Mouse (Mus musculus) kidney, postnatal 36 days (tissue): ENCODE data around the gene Tmprss6.
A peak's percentile ranks its signal among the peaks of the same experiment; 100 is the strongest.

Source experiments
- DNase-seq, 2 experiments: peaks; one replicate each; pipeline ENCODE4 v3.0.0; 2021 to 2022; ENCODE audit warnings: mixed read lengths in 2 of 2

The Tmprss6 gene

DNA sequence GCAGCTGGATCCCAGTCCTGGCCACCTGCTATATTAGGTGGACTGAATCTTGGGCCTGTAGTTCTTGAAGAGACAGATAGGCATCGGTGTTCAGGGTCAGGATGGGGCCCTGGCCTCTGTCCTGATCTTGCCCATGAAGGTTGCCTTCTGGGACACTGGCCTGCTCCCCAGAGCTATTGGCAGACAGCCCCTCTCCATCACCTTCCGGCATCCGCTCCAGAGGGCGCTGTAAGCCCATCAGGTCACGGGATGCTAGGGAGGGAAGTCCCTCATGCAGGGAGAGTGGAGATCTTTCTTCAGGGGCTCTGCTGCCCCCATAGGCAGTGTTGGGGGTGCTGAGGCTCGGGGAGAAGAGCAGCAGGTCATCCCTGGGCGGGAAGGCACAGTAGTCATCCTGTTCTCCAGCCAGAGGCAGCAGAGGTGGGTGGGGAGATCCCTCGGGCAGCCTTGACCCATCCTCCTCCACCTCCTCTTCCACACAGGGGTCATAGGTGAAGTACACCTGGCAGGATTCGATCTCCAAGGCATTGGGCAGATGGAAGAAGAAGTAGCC, 13.1 kb upstream of the Tmprss6 start:
- peak in 1 of 2 experiments; percentile 10 for DNase-seq

- no peak for DNase-seq
Measured at GRCm38 (mm10) chr15:78480991-78481390, 12.6 kb upstream of the Tmprss6 start.

DNA sequence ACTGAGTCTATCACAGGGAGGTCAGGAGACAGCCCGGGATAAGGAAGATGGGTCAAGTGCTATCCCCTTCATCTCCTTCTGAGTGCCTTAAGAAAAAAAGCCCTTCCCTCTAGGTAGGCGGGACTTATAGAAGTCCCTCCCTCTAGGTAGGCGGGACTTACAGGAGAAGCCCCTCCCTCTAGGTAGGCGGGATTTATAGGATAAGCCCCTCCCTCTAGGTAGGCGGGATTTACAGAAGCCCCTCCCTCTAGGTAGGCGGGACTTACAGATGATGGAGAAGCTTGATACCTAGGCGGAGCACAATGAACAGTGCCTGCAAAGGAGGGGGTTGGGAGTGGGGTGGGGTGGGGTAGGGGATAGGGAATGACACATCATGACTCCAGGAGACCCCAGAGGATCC, 11.7 kb upstream of the Tmprss6 start:
- DNase-seq = no peak

DNA sequence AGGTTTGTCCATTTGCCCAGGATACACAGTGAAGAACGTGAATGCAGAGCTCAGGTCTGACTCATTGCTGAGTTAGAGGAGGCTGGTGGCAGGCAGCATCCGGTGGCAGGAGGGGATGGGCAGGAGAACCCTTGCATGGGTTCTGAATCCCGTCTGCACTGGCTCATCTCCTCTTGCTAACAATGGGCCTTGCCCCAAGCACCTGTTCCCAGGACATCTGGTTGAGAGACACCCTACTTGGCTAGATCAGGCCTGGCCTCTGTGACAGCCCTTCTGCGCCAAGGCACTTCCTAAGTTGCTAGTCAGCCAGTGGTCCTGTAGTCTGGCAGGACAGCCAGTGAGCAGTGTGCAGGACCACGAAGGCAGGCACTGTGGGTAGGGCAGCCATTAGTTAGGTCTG, 11.0 kb upstream of the Tmprss6 start:
- DNase-seq = no peak

GRCm38 (mm10) chr15:78478073-78478472, 9.6 kb upstream of the Tmprss6 start:
- no peak for DNase-seq

DNA sequence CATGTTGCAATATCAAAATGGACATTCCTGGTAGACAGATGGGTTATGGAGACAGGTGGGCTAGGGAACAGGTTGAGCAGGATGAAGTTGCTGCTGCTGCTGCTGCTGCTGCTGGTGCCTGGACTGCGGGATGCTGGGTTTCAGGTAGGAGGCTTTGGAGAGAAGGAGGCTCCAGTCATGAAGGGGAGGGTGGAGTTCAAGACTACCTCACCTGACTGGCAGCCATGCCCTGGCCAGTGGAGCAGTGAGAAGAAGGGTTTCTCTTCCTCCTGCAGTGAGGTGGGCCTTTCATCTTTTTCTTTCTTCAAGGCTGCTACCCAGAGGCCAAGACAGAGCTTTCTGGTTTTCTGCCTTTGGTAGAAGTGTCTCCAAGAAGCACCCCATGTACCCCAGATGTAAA, 8.4 kb upstream of the Tmprss6 start:
- DNase-seq = no peak

GRCm38 (mm10) chr15:78475604-78476031, 7.2 kb upstream of the Tmprss6 start:
- DNase-seq = no peak

- DNase-seq = no peak
Measured at GRCm38 (mm10) chr15:78473442-78473841, 5.0 kb upstream of the Tmprss6 start.

- DNase-seq = no peak
Measured at GRCm38 (mm10) chr15:78471902-78472301, 3.5 kb upstream of the Tmprss6 start.

DNA sequence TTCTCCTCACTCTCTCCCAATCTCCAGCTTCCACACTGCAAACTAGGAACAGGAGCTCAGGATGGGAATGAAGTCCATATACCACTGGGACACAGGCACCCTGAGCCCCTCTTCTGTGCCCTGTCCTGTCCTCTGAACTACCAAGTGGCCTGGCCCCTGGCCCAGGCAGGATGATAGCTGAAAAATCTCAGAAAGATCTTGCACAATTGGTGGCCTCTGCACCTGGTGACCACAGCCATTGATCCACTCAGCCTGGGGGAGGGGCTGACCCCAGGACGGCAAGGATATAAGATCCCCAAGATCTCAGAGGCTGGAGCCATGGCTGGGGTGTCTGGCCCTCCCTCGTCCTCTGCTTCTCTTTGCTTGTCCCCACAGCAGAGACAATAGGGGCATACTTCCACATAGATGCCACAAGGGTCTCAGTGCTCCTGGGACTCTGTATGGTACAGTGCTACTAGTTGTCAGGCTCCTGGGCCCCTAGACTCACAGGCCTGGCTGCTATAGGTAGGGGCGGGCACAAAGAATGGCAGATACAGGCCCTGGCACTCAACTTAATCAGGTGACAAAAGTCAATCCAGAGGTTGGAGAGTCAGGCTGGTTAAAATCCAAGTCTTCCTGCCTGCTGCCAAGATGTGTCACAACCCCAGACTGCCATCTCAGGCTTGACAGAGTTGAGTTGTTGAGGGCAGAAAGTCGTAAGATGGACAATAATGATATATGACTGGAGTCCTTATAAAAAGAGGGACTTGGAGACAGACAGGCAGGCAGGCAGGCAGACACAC, 2.3 kb upstream of the Tmprss6 start:
- DNase-seq = no peak

- no peak for DNase-seq
Measured at GRCm38 (mm10) chr15:78467570-78467969, 864 bp downstream of the Tmprss6 start.

DNA sequence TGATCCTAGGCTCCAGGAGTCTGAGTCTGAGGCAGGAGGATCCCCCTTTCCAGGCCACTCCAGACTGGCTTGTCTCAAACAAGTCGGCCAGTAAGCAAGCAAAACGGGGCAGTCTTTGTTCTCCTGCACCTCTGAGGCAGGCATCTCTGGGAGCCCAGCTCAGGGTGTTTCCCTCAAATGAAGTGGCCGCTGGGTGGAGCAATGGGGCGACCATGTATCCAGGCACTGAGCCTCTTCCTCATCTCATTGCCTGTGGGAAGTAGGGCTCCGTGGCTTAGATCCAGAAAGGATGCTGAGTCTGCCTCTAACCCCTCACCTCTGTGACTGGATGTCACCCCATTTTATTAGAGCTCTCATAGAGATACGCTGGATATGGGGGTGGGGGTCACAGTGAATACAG, 1.6 kb downstream of the Tmprss6 start:
- peak in 1 of 2 experiments; percentile 26 for DNase-seq

- no peak for DNase-seq
Measured at GRCm38 (mm10) chr15:78462981-78463380, 5.5 kb downstream of the Tmprss6 start.

GRCm38 (mm10) chr15:78457193-78457592, 11.2 kb downstream of the Tmprss6 start:
- no peak for DNase-seq

- peak in 1 of 2 experiments; percentile 20 for DNase-seq
Measured at GRCm38 (mm10) chr15:78456051-78456450, 12.4 kb downstream of the Tmprss6 start.

- DNase-seq = no peak
Measured at GRCm38 (mm10) chr15:78455168-78455567, 13.3 kb downstream of the Tmprss6 start.

GRCm38 (mm10) chr15:78452929-78453328, 15.5 kb downstream of the Tmprss6 start:
- DNase-seq = no peak

DNA sequence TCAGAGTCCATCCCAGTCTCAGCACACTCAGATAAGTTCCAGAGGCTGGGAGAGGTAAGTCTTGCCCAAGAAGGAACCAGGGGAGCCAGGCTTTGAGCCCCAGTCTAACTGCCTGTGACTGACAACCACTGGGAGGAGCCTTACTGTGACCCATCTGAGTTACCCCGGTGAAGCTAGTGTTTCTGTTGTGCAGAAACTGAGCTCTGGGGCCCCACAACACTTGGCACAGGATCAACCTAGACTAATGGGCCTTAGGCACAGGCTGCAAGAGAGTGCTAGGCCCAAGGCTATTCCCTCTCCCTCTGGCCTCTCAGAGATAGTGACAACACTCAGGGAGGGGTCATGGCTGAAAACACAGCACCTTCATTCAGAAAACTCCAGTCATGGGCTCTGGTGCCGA, 17.2 kb downstream of the Tmprss6 start:
- no peak for DNase-seq

GRCm38 (mm10) chr15:78450419-78450768, 18.0 kb downstream of the Tmprss6 start:
- no peak for DNase-seq

DNA sequence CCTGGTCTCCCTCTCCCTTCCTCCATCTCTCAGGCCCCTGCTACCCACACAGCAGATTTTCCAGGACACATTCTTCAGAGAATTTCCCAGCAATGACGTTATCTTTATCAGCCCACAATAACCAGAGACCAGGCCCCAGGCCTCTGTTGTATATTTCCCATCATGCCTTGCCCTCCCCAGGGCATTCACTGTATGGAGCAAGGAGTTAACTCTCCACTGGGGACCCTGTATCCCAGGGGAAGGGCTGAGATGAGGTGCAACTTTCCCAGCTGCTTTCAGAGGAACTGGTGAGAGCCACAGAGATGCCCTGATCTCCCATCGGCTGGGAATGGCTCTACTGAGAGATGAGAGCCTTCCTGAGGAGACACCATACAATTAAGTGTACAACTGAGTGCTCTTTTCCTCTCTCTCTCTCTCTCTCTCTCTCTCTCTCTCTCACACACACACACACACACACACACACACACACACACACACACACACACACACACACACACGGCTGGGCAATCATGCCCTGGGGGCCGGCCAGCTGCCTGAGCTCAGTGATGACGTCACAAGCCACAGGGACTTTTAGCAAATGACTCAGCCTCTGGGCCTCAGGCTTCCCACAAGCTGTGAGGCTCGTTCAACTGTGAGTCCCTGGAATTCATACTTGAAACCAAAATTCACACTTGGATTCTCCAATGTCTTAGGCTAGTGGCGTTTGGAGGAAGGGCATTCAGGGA, 18.6 kb downstream of the Tmprss6 start:
- peak; percentile 34 to 41 for DNase-seq

DNA sequence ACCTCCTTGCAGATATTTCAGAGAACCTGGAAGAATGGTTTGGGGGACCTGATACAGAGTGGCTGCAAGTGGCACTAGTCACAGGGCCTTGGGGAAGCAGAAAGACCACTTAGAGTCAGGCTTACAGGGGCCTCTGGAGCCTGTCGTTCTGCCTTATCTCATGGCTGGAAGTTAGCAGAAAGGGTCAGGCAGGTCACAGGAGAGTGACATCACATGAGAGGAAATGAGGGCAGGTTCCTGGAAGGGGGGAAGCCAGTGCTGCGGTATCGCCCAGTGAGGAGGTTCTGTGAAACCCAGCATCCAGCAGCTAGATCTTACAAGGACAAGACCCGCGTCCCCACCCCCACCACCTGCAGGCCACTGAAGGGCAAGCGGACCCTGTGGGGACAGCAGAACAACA, 19.3 kb downstream of the Tmprss6 start:
- peak; percentile 33 to 53 for DNase-seq

- peak; percentile 96 to 100 for DNase-seq
Measured at GRCm38 (mm10) chr15:78447746-78448535, 20.5 kb downstream of the Tmprss6 start.

DNA sequence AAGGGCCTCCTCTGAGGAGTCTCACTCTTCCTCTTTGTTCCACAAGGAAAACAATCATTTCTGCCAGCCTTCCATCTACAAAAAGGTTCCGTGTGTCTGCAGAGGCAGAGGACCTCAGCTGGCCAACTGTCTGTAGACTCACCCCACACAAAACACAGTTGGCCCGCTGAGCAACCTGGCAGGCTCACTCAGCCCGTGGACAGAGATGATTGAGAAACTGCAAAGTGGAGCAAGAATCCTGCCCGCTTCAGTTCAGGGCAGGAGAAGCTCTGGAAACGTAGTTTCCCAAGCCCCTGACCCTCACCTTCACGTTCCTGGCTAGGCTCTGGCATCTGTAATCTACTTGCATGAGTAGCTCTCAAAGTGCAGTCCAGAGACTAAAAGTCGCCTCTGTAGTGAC, 21.3 kb downstream of the Tmprss6 start:
- no peak for DNase-seq
